Mouse (Mus musculus) embryonic fibroblast, embryonic 13.5 days (primary cell): ENCODE measurements at regions not wholly inside any gene's neighbourhood (a gene's known extent, or its start where the extent isn't known, plus 50 kb on each side); places are given as distances from the start of the nearest gene placed in this dataset.

Source experiments
- CTCF ChIP-seq: IDR thresholded peaks from 2 replicates; pipeline ENCODE4 v1.5.1; 2011; ENCODE audit warnings: mild to moderate bottlenecking, control low read depth, low read length, moderate library complexity, borderline replicate concordance; ENCODE audit not compliant: insufficient read depth
- POLR2A ChIP-seq: IDR thresholded peaks from 2 replicates; pipeline ENCODE4 v1.6.1; 2011; ENCODE audit warnings: low read depth, mild to moderate bottlenecking, control low read depth, low read length, moderate library complexity

- TF ChIP-seq CTCF (no peak), POLR2A (no peak)
Observed at GRCm38 (mm10) chrX:42342362-42342761, 147.1 kb upstream of the Tex13c2 start.
